Mouse (Mus musculus) bone marrow macrophage, adult 2 months (primary cell): ENCODE data around the gene Bace2. TPM values are rescaled to one million over a fixed set of nuclear protein-coding genes. Genes with fewer than 3 reads are reported as not detected.

Source experiments
- H3K27ac ChIP-seq: 2 replicates; pipeline ENCODE4 v1.5.1; 2012; ENCODE audit warnings: low read depth, low read length; ENCODE audit not compliant: insufficient read depth
- H3K4me1 ChIP-seq: 2 replicates; pipeline ENCODE4 v1.6.1; 2012; ENCODE audit warnings: low read length; ENCODE audit not compliant: control insufficient read depth, insufficient read depth
- H3K4me3 ChIP-seq: 2 replicates; pipeline ENCODE4 v1.5.1; 2012; ENCODE audit warnings: mild to moderate bottlenecking, low read length, moderate library complexity; ENCODE audit not compliant: insufficient read depth
- CTCF ChIP-seq: IDR thresholded peaks from 2 replicates; pipeline ENCODE4 v1.5.1; 2012; ENCODE audit warnings: low read depth, mild to moderate bottlenecking, low read length, moderate library complexity
- POLR2A ChIP-seq: IDR thresholded peaks from 2 replicates; pipeline ENCODE4 v1.6.1; 2012; ENCODE audit warnings: mild to moderate bottlenecking, low read depth, low read length, borderline replicate concordance
- polyA plus RNA-seq: library from polyadenylated mRNA; stranded (reverse); fragments of >200 nt; gene quantifications from 2 replicates; pipeline ENCODE4 v1.2.4, GENCODE M21; 2012; ENCODE audit not compliant: missing spikeins, insufficient read depth, insufficient read length

Bace2 gene
- polyA plus RNA-seq, 1 experiment = not detected

DNA sequence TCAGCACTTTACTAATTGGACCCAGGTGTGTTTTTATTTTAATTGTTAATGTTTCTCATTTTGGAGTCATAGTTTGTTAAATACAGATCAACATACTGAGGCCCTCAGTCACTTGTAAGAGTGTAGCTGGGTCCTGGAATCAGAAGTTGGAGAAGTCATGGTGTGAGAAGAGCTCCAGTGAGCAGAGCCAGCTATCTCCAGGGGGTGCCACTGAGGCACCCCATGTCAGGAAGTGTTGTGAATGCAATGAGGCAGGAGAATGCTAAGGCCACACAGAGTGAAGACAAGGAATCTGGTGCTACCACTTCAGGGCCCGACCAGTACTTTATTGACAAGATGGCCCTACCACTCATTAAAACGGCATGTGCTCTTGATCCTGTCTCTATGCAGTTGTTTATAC is 1.9 kb upstream of the Bace2 start:
- Histone ChIP-seq H3K4me3 (no peak overlapping the region), H3K27ac (no peak overlapping the region), H3K4me1 (no peaks in the 10 kb centered on the region)
- TF ChIP-seq CTCF (no peak), POLR2A (no peak)

GRCm38 (mm10) chr16:97357188-97357821 is 763 bp downstream of the Bace2 start:
- Histone ChIP-seq H3K27ac (no peak overlapping the region), H3K4me3 (no peak overlapping the region), H3K4me1 (no peaks in the 10 kb centered on the region)
- no peak for TF ChIP-seq CTCF
- no peak for TF ChIP-seq POLR2A

DNA sequence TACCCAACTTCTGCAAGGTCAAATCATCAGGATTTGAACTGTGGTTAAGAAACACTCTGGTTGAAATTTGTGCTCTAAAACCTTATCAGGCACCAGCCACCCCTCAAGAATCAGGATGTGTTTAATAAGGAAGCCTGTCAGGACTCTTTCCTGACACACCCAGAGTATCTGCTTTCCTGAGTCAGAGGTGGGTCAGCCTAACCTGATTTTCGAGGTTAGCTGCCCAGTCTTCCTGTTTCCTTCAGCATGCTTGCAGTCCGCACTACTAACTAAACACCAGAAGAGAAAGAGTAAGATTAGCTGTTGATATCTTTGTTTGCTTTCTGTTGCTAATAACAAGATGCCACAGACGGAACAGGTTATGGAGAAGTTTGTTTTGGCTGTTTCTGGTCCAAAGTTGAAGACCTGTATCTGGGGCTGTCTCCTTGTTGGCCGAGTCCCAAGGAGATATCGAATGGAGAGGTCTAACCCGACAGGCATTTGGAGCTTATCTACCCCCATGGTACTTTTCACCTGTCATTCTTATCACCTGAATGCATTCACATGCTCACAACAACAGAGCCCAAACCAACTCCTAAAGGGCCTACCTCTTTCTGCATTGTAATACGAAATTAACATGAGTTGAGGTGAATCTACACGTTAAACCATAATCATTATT is 5.8 kb downstream of the Bace2 start:
- Histone ChIP-seq H3K27ac (no peak overlapping the region), H3K4me1 (no peaks in the 10 kb centered on the region), H3K4me3 (no peak overlapping the region)
- no peak for TF ChIP-seq POLR2A

DNA sequence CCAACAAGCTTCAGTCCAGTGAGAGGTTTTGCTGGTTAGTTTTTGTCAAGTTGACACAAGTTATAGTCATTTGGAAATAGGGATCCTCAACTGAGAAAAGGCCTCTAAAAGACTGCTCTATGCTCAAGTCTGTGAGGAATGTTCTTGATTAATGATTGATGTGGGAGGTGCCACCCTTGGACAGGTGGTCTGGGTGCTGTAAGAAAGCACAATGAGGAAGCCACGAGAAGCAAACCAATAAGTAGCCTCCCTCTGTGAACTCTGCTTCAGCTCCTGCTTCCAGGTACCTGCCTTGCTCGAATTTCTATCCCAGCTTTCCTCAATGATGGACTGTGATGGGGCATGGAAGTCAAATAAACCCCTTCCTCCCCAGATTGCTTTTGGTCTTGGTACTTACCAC is 9.6 kb downstream of the Bace2 start:
- no peaks in the 10 kb centered on the region for H3K4me1 ChIP-seq
- no peak overlapping the region for H3K4me3 ChIP-seq
- no peak overlapping the region for H3K27ac ChIP-seq
- TF ChIP-seq CTCF (no peak), POLR2A (no peak)

DNA sequence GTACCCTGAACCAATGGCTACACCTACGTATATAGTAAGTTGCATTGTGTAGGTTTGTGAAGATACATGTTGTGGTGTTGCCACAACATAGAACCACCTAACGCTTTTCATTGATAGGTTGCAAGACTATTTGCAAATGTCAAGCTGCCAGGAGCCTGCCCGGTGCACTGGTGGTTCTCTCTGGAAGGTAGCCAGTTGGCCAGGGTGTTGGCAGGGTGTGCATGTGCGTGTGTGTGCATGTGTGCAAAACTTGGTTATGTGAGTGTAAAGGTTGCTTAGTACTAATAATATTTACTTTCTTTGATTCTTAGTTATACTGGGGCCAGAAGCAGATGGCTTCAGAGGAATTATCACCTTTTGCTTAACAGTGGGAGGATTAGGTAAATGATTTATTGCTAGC is 13.7 kb downstream of the Bace2 start:
- H3K4me3 ChIP-seq = no peak overlapping the region
- no peaks in the 10 kb centered on the region for H3K4me1 ChIP-seq
- H3K27ac ChIP-seq = no peak overlapping the region
- TF ChIP-seq CTCF = no peak
- no peak for TF ChIP-seq POLR2A

GRCm38 (mm10) chr16:97387955-97388354 is 31.4 kb downstream of the Bace2 start:
- Histone ChIP-seq H3K4me1 (no peaks in the 10 kb centered on the region), H3K27ac (no peak overlapping the region), H3K4me3 (no peak overlapping the region)
- TF ChIP-seq CTCF = no peak
- no peak for TF ChIP-seq POLR2A

GRCm38 (mm10) chr16:97391289-97391688 is 34.7 kb downstream of the Bace2 start:
- Histone ChIP-seq H3K27ac (no peak overlapping the region), H3K4me3 (no peak overlapping the region), H3K4me1 (no peaks in the 10 kb centered on the region)
- no peak for TF ChIP-seq POLR2A
- no peak for TF ChIP-seq CTCF

DNA sequence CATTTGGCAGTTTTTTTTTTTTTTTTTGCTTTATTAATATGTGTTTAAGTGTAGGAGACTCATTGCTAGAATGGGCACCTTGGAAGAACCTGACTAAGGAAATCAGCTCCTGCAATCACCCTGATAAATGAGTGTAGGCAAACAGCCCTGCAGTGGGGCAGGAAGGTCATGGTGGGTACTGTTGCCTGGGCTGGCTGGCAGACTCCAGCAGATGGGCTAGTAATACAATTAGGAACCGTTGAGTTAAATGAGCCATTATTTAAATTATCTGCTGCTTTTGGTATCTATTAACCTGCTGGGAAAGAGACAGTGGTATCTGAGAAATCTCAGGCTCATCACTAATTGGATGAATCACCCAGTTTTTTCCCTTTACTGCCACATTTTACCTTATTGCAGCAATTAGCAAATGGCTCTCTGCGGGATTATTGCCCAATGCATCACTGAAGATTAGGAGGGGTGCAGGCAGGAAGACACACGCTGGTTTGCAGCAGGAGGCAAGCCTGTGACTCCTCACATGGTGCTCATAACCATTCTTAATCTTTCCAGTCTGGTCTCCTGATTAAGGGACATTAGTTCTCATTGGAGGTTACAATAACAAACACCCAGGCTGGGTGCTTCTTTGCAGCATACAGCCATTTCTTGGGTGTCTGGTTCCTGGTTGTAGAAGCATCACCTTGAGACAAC is 35.3 kb downstream of the Bace2 start:
- H3K4me3 ChIP-seq = no peak overlapping the region
- no peak for TF ChIP-seq CTCF
- TF ChIP-seq POLR2A = no peak
- no peak overlapping the region for H3K27ac ChIP-seq
- no peaks in the 10 kb centered on the region for H3K4me1 ChIP-seq

DNA sequence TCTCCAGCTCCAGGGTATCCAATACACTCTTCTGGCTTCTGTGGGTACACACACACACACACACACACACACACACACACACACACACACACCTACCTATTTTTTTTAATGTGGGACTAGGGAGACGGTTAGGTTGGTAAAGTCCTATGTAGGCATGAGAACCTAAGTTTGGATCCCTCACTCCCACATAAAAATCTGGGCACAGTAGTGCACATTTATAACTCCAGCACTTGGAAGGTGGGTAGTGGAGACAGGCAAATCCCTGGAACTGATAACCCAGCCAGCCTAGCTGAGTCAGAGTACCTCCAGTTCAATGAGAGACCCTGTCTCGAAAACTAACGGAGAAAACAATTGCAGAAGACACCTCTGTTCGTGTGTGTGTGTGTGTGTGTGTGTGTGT is 39.9 kb downstream of the Bace2 start:
- H3K4me1 ChIP-seq = no peaks in the 10 kb centered on the region
- no peak overlapping the region for H3K27ac ChIP-seq
- no peak overlapping the region for H3K4me3 ChIP-seq
- no peak for TF ChIP-seq CTCF
- TF ChIP-seq POLR2A = no peak

GRCm38 (mm10) chr16:97397945-97398531 is 41.5 kb downstream of the Bace2 start:
- TF ChIP-seq CTCF = no peak
- Histone ChIP-seq H3K27ac (no peak overlapping the region), H3K4me1 (no peaks in the 10 kb centered on the region), H3K4me3 (no peak overlapping the region)
